Comparison of ENCODE assay signal across 22 mouse cellular contexts in the genomic region with DNA sequence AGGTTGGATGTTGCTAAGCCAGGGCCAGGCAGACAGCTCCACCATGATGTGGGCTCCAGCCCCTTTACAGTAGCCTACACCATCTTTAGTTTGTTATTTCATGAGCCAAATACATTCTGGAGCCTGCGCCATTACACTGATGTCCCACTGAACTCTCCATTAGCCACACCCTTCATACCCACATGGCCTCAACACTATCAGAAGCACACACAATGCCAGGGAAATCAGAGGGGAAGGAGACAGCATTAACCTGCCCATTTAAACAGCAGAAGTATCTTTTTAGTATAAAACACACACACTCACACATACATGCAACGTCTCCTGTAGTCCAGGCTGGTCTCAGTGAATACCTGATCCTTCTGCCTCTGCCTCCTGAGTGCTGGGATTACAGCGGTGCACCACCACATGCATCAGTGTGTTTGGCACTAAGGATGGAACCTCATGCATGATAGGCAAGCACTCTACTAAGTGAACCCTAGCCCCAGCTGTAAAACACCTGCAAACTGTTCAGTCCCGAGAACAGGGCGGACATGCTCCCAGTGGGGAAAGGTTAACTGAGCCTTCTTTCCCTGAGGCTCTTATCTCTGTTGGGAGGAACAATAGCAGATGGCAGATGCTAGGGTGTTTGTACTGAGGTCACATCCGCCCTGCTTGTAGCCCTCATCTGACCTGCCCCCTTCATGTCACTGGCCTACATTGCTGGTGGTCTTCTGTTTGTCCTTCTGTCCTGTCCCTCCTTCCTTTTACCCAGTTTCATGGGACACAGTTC. TPM values are rescaled to one million over a fixed set of nuclear protein-coding genes. Genes with fewer than 3 reads are reported as not detected.
A peak's percentile ranks its signal among the peaks of the same experiment; 100 is the strongest.
DNase-seq lines count a peak whose midpoint lies in the region; ATAC-seq and TF ChIP-seq lines count a peak whose summit lies in the region.
"Had no signal": no experiment of that assay in that cellular context is flagged by ENCODE, and none has a peak within 500 bp of the region (broad histone marks: within the 10 kb centered on the region; RNA-seq: fewer than 3 reads in every experiment).

No protein-coding gene starts in this region.

- TF ChIP-seq EP300 in heart, postnatal 0 days (IDR thresholded peaks at IDR 0.05; ENCODE audit: low read depth) = no peak
- TF ChIP-seq EP300 in MEL (IDR thresholded peaks at IDR 0.05; ENCODE audit: low read depth in 1 of 2, low read length in 2 of 2) = peak in 1 of 2 experiments; percentile 67; a peak in 2 of 4 replicates

- no peak for TF ChIP-seq RAD21 in MEL (IDR thresholded peaks at IDR 0.05; ENCODE audit: low read depth, low read length)

- H3K9me3 ChIP-seq in heart, postnatal 0 days (replicated peaks; ENCODE audit: control insufficient read depth, low read length) = no peaks in the 10 kb centered on the region
- no peaks in the 10 kb centered on the region for H3K9me3 ChIP-seq in MEL (replicated peaks; ENCODE audit: insufficient read depth, low read length)
- H3K9me3 ChIP-seq in intestine, embryonic 15.5 days = no peaks in the 10 kb centered on the region
- H3K9me3 ChIP-seq: embryonic facial prominence, embryonic 10.5 days; midbrain, embryonic 12.5 days had no signal

- 63% methylated on average over 6 of the region's 6 CpGs for WGBS in heart, postnatal 0 days
- 73% methylated on average over 6 of the region's 6 CpGs for WGBS in intestine, embryonic 15.5 days

- no peak overlapping the region for H3K9ac ChIP-seq in heart, postnatal 0 days (replicated peaks; ENCODE audit: low read depth, low read length)
- H3K9ac ChIP-seq in MEL (ENCODE audit: control insufficient read depth, low read depth, low read length, poor library complexity, severe bottlenecking) = no peak overlapping the region
- H3K9ac ChIP-seq in intestine, embryonic 15.5 days = no peak overlapping the region
- H3K9ac ChIP-seq: midbrain, embryonic 12.5 days had no signal

- peak overlapping the region; percentile 34; the same call in 1 of the 2 replicates for H3K27ac ChIP-seq in heart, postnatal 0 days (ENCODE audit: low read depth)
- H3K27ac ChIP-seq in MEL (ENCODE audit: control insufficient read depth, low read depth, low read length) = peak overlapping the region; percentile 10; the same call in 1 of the 2 replicates
- H3K27ac ChIP-seq in intestine, embryonic 15.5 days = 0 out of 2 replicates have a peak overlapping the region, but pooled peaks have one; percentile 7
- H3K27ac ChIP-seq: embryonic facial prominence, embryonic 10.5 days; midbrain, embryonic 12.5 days had no signal

- no peaks in the 10 kb centered on the region for H3K27me3 ChIP-seq in heart, postnatal 0 days (ENCODE audit: control insufficient read depth, insufficient read depth, low read length)
- H3K27me3 ChIP-seq in MEL (ENCODE audit: control insufficient read depth in 1 of 2, insufficient read depth in 2 of 2, low read length in 2 of 2) = no peaks in the 10 kb centered on the region
- H3K27me3 ChIP-seq in intestine, embryonic 15.5 days (replicated peaks) = no peaks in the 10 kb centered on the region
- H3K27me3 ChIP-seq: midbrain, embryonic 12.5 days had no signal

- DNase-seq in heart, postnatal 0 days (ENCODE audit: low spot score) = no peak
- no peak for DNase-seq in heart, adult 9 months (ENCODE audit: low spot score in 2 of 2)
- DNase-seq in MEL (ENCODE audit: low read depth, low spot score) = peak; percentile 63
- peak; percentile 67 for DNase-seq in thymus, postnatal 14 days
- DNase-seq in layer of hippocampus, postnatal 10 days (ENCODE audit: low spot score in 2 of 2) = no peak
- no peak for DNase-seq in B cell, adult 2 months
- DNase-seq: cerebellum, adult 11 months; cerebellum, postnatal 25 days; gastrocnemius, postnatal 10 days; kidney, adult 11 months; kidney, postnatal 36 days; layer of hippocampus, postnatal 36 days; left cerebral cortex, postnatal 4 days; lung, adult 18-20 months; lung, postnatal 36 days; retina, postnatal 1 day had no signal

- H3K79me2 ChIP-seq in MEL (ENCODE audit: control insufficient read depth, insufficient read depth, low read length, poor library complexity) = no peaks in the 10 kb centered on the region

- no peaks in the 10 kb centered on the region; the same call in 1 of the 2 replicates for H3K4me1 ChIP-seq in heart, postnatal 0 days (ENCODE audit: control insufficient read depth, insufficient read depth)
- H3K4me1 ChIP-seq in MEL (ENCODE audit: control insufficient read depth in 1 of 2, insufficient read depth in 2 of 2, low read length in 2 of 2) = peaks cover 43 to 46% of the 10 kb centered on the region in 2 experiments
- peaks cover 20% of the 10 kb centered on the region for H3K4me1 ChIP-seq in intestine, embryonic 15.5 days (replicated peaks)
- H3K4me1 ChIP-seq: midbrain, embryonic 12.5 days had no signal

- no peaks in the 10 kb centered on the region for H3K36me3 ChIP-seq in heart, postnatal 0 days (replicated peaks; ENCODE audit: control insufficient read depth, insufficient read depth, low read length)
- H3K36me3 ChIP-seq in MEL (ENCODE audit: control insufficient read depth in 1 of 2, insufficient read depth in 2 of 2, low read length in 2 of 2) = peaks cover 0 to 43% of the 10 kb centered on the region in 2 experiments; a peak in 2 of 4 replicates
- H3K36me3 ChIP-seq in intestine, embryonic 15.5 days = no peaks in the 10 kb centered on the region
- H3K36me3 ChIP-seq: embryonic facial prominence, embryonic 10.5 days; midbrain, embryonic 12.5 days had no signal

- no peak overlapping the region for H3K4me3 ChIP-seq in heart, postnatal 0 days (ENCODE audit: low read depth, low read length)
- no peak overlapping the region for H3K4me3 ChIP-seq in MEL (ENCODE audit: control insufficient read depth in 1 of 2, insufficient read depth in 1 of 2, low read depth in 2 of 2, low read length in 2 of 2)
- no peak overlapping the region for H3K4me3 ChIP-seq in intestine, embryonic 15.5 days (replicated peaks)
- H3K4me3 ChIP-seq: embryonic facial prominence, embryonic 10.5 days; erythroblast, embryonic 14.5 days; midbrain, embryonic 12.5 days; myocyte had no signal

- ATAC-seq in heart, postnatal 0 days (ENCODE audit: insufficient read depth, low read depth) = 0 out of 2 replicates have a peak, but pooled peaks have one; percentile 27
- ATAC-seq in intestine, embryonic 15.5 days = peak; percentile 40
- ATAC-seq: activated CD4-positive, CD25-positive, alpha-beta regulatory T cell, adult 4 months had no signal

- no peak for TF ChIP-seq POLR2A in MEL (IDR thresholded peaks at IDR 0.05; ENCODE audit: control insufficient read depth in 1 of 2, insufficient read depth in 1 of 2, low read depth in 1 of 2, low read length in 2 of 2, poor library complexity in 1 of 2)

- no peak for TF ChIP-seq CTCF in heart, postnatal 0 days (IDR thresholded peaks at IDR 0.05; ENCODE audit: low read depth)
- TF ChIP-seq CTCF in MEL (IDR thresholded peaks at IDR 0.05 in 2 of 3, conservative IDR thresholded peaks at IDR 0.05 in 1 of 3; ENCODE audit: control insufficient read depth in 1 of 3, insufficient read depth in 1 of 3, low read depth in 2 of 3, low read length in 3 of 3, poor library complexity in 1 of 3, severe bottlenecking in 1 of 3) = no peak

- no peak overlapping the region for H3K4me2 ChIP-seq in heart, postnatal 0 days (ENCODE audit: low read depth, low read length)
- H3K4me2 ChIP-seq in intestine, embryonic 15.5 days (replicated peaks) = no peak overlapping the region
- H3K4me2 ChIP-seq: midbrain, embryonic 12.5 days had no signal

TF ChIP-seq in MEL, 35 proteins besides CTCF, POLR2A, EP300 and RAD21 (continues in another document):
- no peak for TF ChIP-seq ZC3H11A (IDR thresholded peaks at IDR 0.05; ENCODE audit: low read depth, low read length)
- 0 out of 2 replicates have a peak, but pooled peaks have one; percentile 10 for TF ChIP-seq KAT2A (conservative IDR thresholded peaks at IDR 0.05; ENCODE audit: low read depth, low read length)
- 0 out of 2 replicates have a peak, but pooled peaks have one; percentile 17 for TF ChIP-seq TBP (IDR thresholded peaks at IDR 0.05; ENCODE audit: low read depth, low read length)
- TF ChIP-seq POLR2AphosphoS2 (IDR thresholded peaks at IDR 0.05; ENCODE audit: low read length) = no peak
- TF ChIP-seq MYB (IDR thresholded peaks at IDR 0.05; ENCODE audit: low read depth, low read length) = no peak
- no peak for TF ChIP-seq ZMIZ1 (IDR thresholded peaks at IDR 0.05; ENCODE audit: low read depth, low read length)
- peak; percentile 56 for TF ChIP-seq ETS1 (IDR thresholded peaks at IDR 0.05; ENCODE audit: low read depth, low read length)
- no peak for TF ChIP-seq POLR2AphosphoS5 (IDR thresholded peaks at IDR 0.05; ENCODE audit: borderline replicate concordance, low read depth, low read length)
- no peak for TF ChIP-seq E2F4 (IDR thresholded peaks at IDR 0.05; ENCODE audit: borderline replicate concordance, low read depth, low read length)
- TF ChIP-seq ZKSCAN1 (IDR thresholded peaks at IDR 0.05; ENCODE audit: low read depth, low read length) = no peak
- TF ChIP-seq HCFC1 (IDR thresholded peaks at IDR 0.05; ENCODE audit: low read depth, low read length) = no peak
- TF ChIP-seq BHLHE40 (IDR thresholded peaks at IDR 0.05; ENCODE audit: borderline replicate concordance, low read depth, low read length) = no peak
- peak; percentile 70; the same call in 1 of the 2 replicates for TF ChIP-seq MYC (IDR thresholded peaks at IDR 0.05; ENCODE audit: low read depth, low read length)
- no peak; the same call in 1 of the 2 replicates for TF ChIP-seq SIN3A (IDR thresholded peaks at IDR 0.05; ENCODE audit: low read length)
- no peak for TF ChIP-seq NELFE (IDR thresholded peaks at IDR 0.05; ENCODE audit: low read depth, low read length)
- peak; percentile 58 for TF ChIP-seq MAX (IDR thresholded peaks at IDR 0.05; ENCODE audit: low read length)
- TF ChIP-seq GATA1 (IDR thresholded peaks at IDR 0.05; ENCODE audit: low read depth, low read length) = peak; percentile 21; the same call in 1 of the 2 replicates
- TF ChIP-seq MEF2A (IDR thresholded peaks at IDR 0.05; ENCODE audit: extremely low read depth, insufficient replicate concordance, low read depth, low read length, poor library complexity, severe bottlenecking) = no peak
- 0 out of 2 replicates have a peak, but pooled peaks have one; percentile 49 for TF ChIP-seq USF1 (IDR thresholded peaks at IDR 0.05; ENCODE audit: low read depth, low read length)
- no peak for TF ChIP-seq USF2 (IDR thresholded peaks at IDR 0.05; ENCODE audit: borderline replicate concordance in 1 of 2, insufficient read depth in 1 of 2, low read depth in 1 of 2, low read length in 2 of 2)

RNA-seq across cellular contexts. Expression of a gene that starts 23.4 kb away (rescaled TPM):
- total RNA-seq in heart, postnatal 0 days (2014; rRNA removed; ENCODE audit: low replicate concordance) = 125 and 155 TPM in 2 replicates
- polyA plus RNA-seq in heart, postnatal 0 days (2015; fragmentation: Nextera tagmentation; extraction: Ambion mirVana) = 63.0 and 76.9 TPM in 2 replicates
- total RNA-seq in MEL (2012; rRNA removed) = 160 and 184 TPM in 2 replicates
- polyA plus RNA-seq in MEL (2012; ENCODE audit: insufficient read depth in 1 of 2, insufficient read length in 2 of 2, low read depth in 1 of 2, low replicate concordance in 2 of 2, missing spikeins in 1 of 2) = 100 to 1,000 TPM; 228 to 287 TPM
- 71.1 and 73.1 TPM in 2 replicates for polyA plus RNA-seq in intestine, embryonic 15.5 days (2015; fragmentation: Nextera tagmentation; extraction: Ambion mirVana)
- total RNA-seq in layer of hippocampus, postnatal 10 days (2021) = 1 to 10 TPM; 6.6 to 7.1 TPM

Comparison
In these comparisons a context has a peak if more than half of its experiments do, and no peak if none do; other contexts are left out.
1. DNase-seq: peak in MEL (single experiment) and thymus, postnatal 14 days (single experiment); none in heart, postnatal 0 days (single experiment), heart, adult 9 months (0 of 2), layer of hippocampus, postnatal 10 days (0 of 2) and B cell, adult 2 months (0 of 2).
2. RNA of a gene that starts 23.4 kb away (total RNA-seq): 160 to 184 TPM in MEL and 125 to 155 TPM in heart, postnatal 0 days; 6.6 to 7.1 TPM in layer of hippocampus, postnatal 10 days; every median in the first group is over 10 times any median in the second.
3. Peak in every context shown above with its lines, with median percentiles within 50 percentile points of each other: H3K27ac ChIP-seq.